Mouse (Mus musculus) midbrain, embryonic 11.5 days (tissue): ENCODE measurements around the gene Rgl2. TPM values are rescaled to one million over a fixed set of nuclear protein-coding genes. Genes with fewer than 3 reads are reported as not detected.
"Not testable (repeated sequence)": the region's sequence is repeated elsewhere in the genome, so short reads cannot be mapped to it uniquely, and the experiment has no call there.

Experiments used
- ATAC-seq: fragments of 200-750 bp; cut with Nextera tagmentation; 2 replicates; pipeline ENCODE4 v1.8.0; 2017; ENCODE audit warnings: moderate TSS enrichment, moderate library complexity; ENCODE audit not compliant: low FRiP score
- DNase-seq: peaks from one replicate; pipeline ENCODE4 v3.0.0; 2015; ENCODE audit warnings: low spot score; ENCODE audit errors: missing footprints
- H3K27ac ChIP-seq: fragments of 300-500 bp; sonication (generic); 2 replicates; pipeline ENCODE4 v1.5.1; 2014; ENCODE audit warnings: low read depth, low read length
- H3K27me3 ChIP-seq: fragments of 300-500 bp; sonication (generic); 2 replicates; pipeline ENCODE4 v1.6.1; 2014; ENCODE audit warnings: mild to moderate bottlenecking, low read length, moderate library complexity, mixed read lengths; ENCODE audit not compliant: control insufficient read depth, insufficient read depth
- H3K36me3 ChIP-seq: fragments of 300-500 bp; sonication (generic); 2 replicates; pipeline ENCODE4 v1.6.1; 2014; ENCODE audit warnings: mild to moderate bottlenecking, low read length, moderate library complexity, mixed read lengths; ENCODE audit not compliant: control insufficient read depth, insufficient read depth
- H3K4me1 ChIP-seq: fragments of 300-500 bp; sonication (generic); 2 replicates; pipeline ENCODE4 v1.6.1; 2014; ENCODE audit warnings: low read length; ENCODE audit not compliant: control insufficient read depth, insufficient read depth
- H3K4me2 ChIP-seq: fragments of 300-500 bp; sonication (generic); 2 replicates; pipeline ENCODE4 v1.6.1; 2014; ENCODE audit warnings: mild to moderate bottlenecking, moderate library complexity
- H3K4me3 ChIP-seq: fragments of 300-500 bp; sonication (generic); 2 replicates; pipeline ENCODE4 v1.5.1; 2014; ENCODE audit warnings: low read depth, low read length
- H3K9ac ChIP-seq: fragments of 300-500 bp; sonication (generic); 2 replicates; pipeline ENCODE4 v1.6.1; 2014; ENCODE audit warnings: low read length
- H3K9me3 ChIP-seq: fragments of 300-500 bp; sonication (generic); 2 replicates; pipeline ENCODE4 v1.6.1; 2016; ENCODE audit warnings: low read length; ENCODE audit not compliant: control insufficient read depth
- WGBS: fragments of 180-500 bp; shearing (Covaris S2); extraction: QIAGEN DNeasy Blood & Tissue Kit; methylation state at CpG from one replicate; pipeline ENCODE4 v1.1.7; 2014; 5-methylcytosine and 5-hydroxymethylcytosine counted together
- polyA plus RNA-seq: library from polyadenylated mRNA; unstranded; fragments of >200 nt; fragmentation: Nextera tagmentation; extraction: Ambion mirVana; gene quantifications from 2 replicates; pipeline ENCODE4 v1.2.1, GENCODE M21; 2014

Gene Rgl2
- polyA plus RNA-seq, 1 experiment from 2014 or later = 33.6 TPM

GRCm38 (mm10) chr17:33903911-33904651 is 25.3 kb upstream of the Rgl2 start:
- not testable (repeated sequence) for ATAC-seq, H3K9me3 ChIP-seq, H3K4me2 ChIP-seq, DNase-seq, H3K4me1 ChIP-seq, H3K27ac ChIP-seq, H3K27me3 ChIP-seq, H3K4me3 ChIP-seq, H3K9ac ChIP-seq, H3K36me3 ChIP-seq
- WGBS = 74% methylated on average over 6 of the region's 6 CpGs

DNA sequence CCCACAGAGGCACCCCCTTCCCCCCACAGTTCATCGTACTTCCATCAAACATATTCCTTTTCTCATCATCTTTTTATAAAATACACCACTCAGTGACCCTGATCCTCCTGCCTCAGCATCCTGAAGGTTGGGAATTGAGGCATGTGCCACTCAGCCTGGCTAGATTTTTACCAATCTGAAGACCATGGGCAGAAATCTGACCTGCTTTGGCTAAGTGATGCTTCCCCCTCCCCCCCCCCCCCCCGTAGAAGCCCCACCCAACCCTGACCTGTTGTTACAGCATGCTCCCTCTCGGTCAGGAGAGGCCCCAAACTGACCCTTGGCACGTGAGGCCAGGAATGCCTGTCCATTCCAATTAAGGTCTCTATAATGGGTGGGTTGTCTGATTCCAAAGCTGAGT is 24.5 kb upstream of the Rgl2 start, which contains the start of gene Platr17:
Gene Platr17 (plus strand): TSS at position 301 of the 400 bp plus-strand sequence.
- 37% methylated on average over 3 of the region's 4 CpGs for WGBS
- not testable (repeated sequence) for H3K27ac ChIP-seq, H3K4me1 ChIP-seq, H3K27me3 ChIP-seq, H3K36me3 ChIP-seq, H3K9me3 ChIP-seq, H3K4me2 ChIP-seq, ATAC-seq, H3K4me3 ChIP-seq, H3K9ac ChIP-seq, DNase-seq

- H3K36me3 ChIP-seq = peaks cover 10% of the 10 kb centered on the region
- peak overlapping the region; percentile 99 for H3K4me2 ChIP-seq
- H3K27me3 ChIP-seq = no peaks in the 10 kb centered on the region
- peaks cover 15% of the 10 kb centered on the region for H3K4me1 ChIP-seq
- H3K9me3 ChIP-seq = no peaks in the 10 kb centered on the region
- peak overlapping the region; percentile 65 for H3K27ac ChIP-seq
- peak; percentile 92 for DNase-seq
- peak overlapping the region; percentile 83 for H3K4me3 ChIP-seq
- under 1% methylated on average over 43 of the region's 44 CpGs for WGBS
- ATAC-seq = no peak; the same call in 1 of the 2 replicates
- peak overlapping the region; percentile 78 for H3K9ac ChIP-seq
Observed at GRCm38 (mm10) chr17:33908331-33909076, 20.8 kb upstream of the Rgl2 start.

DNA sequence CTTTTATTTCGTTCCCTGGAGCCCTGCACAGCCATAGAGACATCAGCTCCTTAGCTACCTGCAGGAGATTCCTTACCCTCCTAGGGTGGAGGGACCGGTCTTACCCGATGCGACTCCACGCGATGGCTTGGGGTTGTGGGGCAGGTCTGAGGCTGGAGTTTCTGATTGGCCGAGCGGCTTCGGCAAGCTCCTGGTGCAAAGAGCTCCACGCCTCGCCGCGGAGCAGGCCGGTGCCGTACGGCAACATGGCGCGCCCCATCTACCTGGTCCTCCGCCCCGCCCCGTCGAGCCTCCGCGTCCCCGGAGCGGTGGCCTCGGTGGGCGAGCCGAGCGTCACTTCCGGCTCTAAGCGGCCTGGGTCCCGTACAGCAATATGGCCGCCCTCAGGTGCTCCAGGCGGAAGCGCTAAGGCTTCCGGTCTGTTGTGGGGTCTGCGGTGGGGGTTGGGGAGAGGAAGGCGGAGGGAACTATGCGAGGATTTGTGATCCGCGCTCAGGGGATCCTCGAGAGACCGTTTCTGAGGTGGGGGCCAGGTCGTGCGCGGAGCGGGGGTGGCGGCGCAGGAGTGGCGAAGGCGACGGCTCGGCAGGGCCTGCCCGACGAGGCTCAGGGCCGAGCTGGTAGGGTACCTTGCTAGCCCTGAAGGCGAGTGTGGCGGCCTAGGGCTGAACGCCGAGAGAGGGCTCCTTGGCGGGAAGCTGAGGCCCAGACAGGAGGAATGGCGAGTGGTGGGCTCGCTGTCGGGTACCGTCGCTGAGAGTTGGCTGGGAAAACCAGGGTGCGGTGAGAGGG is 20.1 kb upstream of the Rgl2 start, which contains the start of gene Daxx:
Gene Daxx (plus strand): TSS at position 338 of the 792 bp plus-strand sequence.
- WGBS = under 1% methylated on average over 62 of the region's 68 CpGs
- H3K36me3 ChIP-seq = peaks cover 18% of the 10 kb centered on the region
- H3K4me3 ChIP-seq = peak within 1 kb of the TSS; percentile 83
- H3K27me3 ChIP-seq = no peaks in the 10 kb centered on the region
- DNase-seq (peak; percentile 99), ATAC-seq (peak; percentile 98)
- H3K9me3 ChIP-seq = no peaks in the 10 kb centered on the region
- peak within 1 kb of the TSS; percentile 65 for H3K27ac ChIP-seq
- H3K9ac ChIP-seq = peak within 1 kb of the TSS; percentile 88
- H3K4me2 ChIP-seq = peak within 1 kb of the TSS; percentile 99
- H3K4me1 ChIP-seq = peaks cover 15% of the 10 kb centered on the region

GRCm38 (mm10) chr17:33909869-33910250 is 19.5 kb upstream of the Rgl2 start:
- Histone ChIP-seq H3K36me3 (peaks cover 18% of the 10 kb centered on the region), H3K4me2 (peak overlapping the region; percentile 99), H3K9ac (peak overlapping the region; percentile 88), H3K9me3 (no peaks in the 10 kb centered on the region), H3K27ac (peak overlapping the region; percentile 27; the same call in 1 of the 2 replicates), H3K4me3 (peak overlapping the region; percentile 83), H3K4me1 (peaks cover 15% of the 10 kb centered on the region), H3K27me3 (no peaks in the 10 kb centered on the region)
- WGBS = 0% methylated on average over 14 of the region's 14 CpGs
- ATAC-seq (peak; percentile 9; the same call in 1 of the 2 replicates), DNase-seq (no peak)

GRCm38 (mm10) chr17:33910346-33911051 is 18.8 kb upstream of the Rgl2 start:
- H3K4me2 ChIP-seq = peak overlapping the region; percentile 99
- ATAC-seq = no peak
- no peak for DNase-seq
- H3K4me3 ChIP-seq = peak overlapping the region; percentile 83
- H3K27ac ChIP-seq = no peak overlapping the region
- no peaks in the 10 kb centered on the region for H3K9me3 ChIP-seq
- H3K9ac ChIP-seq = peak overlapping the region; percentile 88
- peaks cover 20% of the 10 kb centered on the region for H3K4me1 ChIP-seq
- H3K27me3 ChIP-seq = no peaks in the 10 kb centered on the region
- WGBS = 63% methylated on average over 11 of the region's 11 CpGs
- peaks cover 18% of the 10 kb centered on the region for H3K36me3 ChIP-seq

- Histone ChIP-seq H3K9ac (no peak overlapping the region), H3K27me3 (no peaks in the 10 kb centered on the region), H3K4me2 (no peak overlapping the region), H3K4me3 (no peak overlapping the region), H3K9me3 (no peaks in the 10 kb centered on the region), H3K27ac (no peak overlapping the region), H3K36me3 (peaks cover 18% of the 10 kb centered on the region), H3K4me1 (peaks cover 20% of the 10 kb centered on the region)
- DNase-seq = no peak
- 94% methylated on average over 31 of the region's 31 CpGs for WGBS
- no peak for ATAC-seq
Observed at GRCm38 (mm10) chr17:33911052-33911812, 18.1 kb upstream of the Rgl2 start.
